Mouse (Mus musculus): ENCODE data around the gene Bmp8a. TPM values are rescaled to one million over a fixed set of nuclear protein-coding genes. Genes with fewer than 3 reads are reported as not detected.

The Bmp8a gene
- 0.28 and 0.33 TPM in 2 replicates for polyA plus RNA-seq (2015; fragmentation: Nextera tagmentation; extraction: Ambion mirVana)

- Histone ChIP-seq H3K27me3 (peaks cover 53% of the 10 kb centered on the region), H3K36me3 (peaks cover 11% of the 10 kb centered on the region), H3K4me1 (replicated peaks) (peaks cover 16% of the 10 kb centered on the region), H3K27ac (replicated peaks) (no peak within 1 kb of the TSS), H3K9ac (peak within 1 kb of the TSS; percentile 50), H3K4me3 (peak within 1 kb of the TSS; percentile 52), H3K9me3 (no peaks in the 10 kb centered on the region), H3K4me2 (peak within 1 kb of the TSS; percentile 84)
- under 1% methylated on average over 65 of the region's 65 CpGs for WGBS
- ATAC-seq (ENCODE audit: low read depth): peak; percentile 87
Observed at GRCm38 (mm10) chr4:123342642-123343470, at the start of gene Bmp8a. Gene Bmp8a, minus strand, starts transcription at chr4:123343252.

- Histone ChIP-seq H3K27ac (replicated peaks) (no peak overlapping the region), H3K9me3 (no peaks in the 10 kb centered on the region), H3K4me2 (no peak overlapping the region), H3K36me3 (peaks cover 92% of the 10 kb centered on the region), H3K27me3 (no peaks in the 10 kb centered on the region), H3K4me1 (replicated peaks) (no peaks in the 10 kb centered on the region), H3K4me3 (no peak overlapping the region), H3K9ac (no peak overlapping the region)
- WGBS: 78% methylated on average over 1 of the region's 1 CpGs
- ATAC-seq (ENCODE audit: low read depth): no peak
Observed at GRCm38 (mm10) chr4:123392187-123392586, 49.1 kb upstream of the Bmp8a start.

GRCm38 (mm10) chr4:123385028-123385427 lies 42.0 kb upstream of the Bmp8a start:
- peaks cover 91% of the 10 kb centered on the region for H3K36me3 ChIP-seq
- no peak overlapping the region for H3K4me3 ChIP-seq
- no peak overlapping the region for H3K4me2 ChIP-seq
- peaks cover 3% of the 10 kb centered on the region; the same call in 1 of the 2 replicates for H3K4me1 ChIP-seq (replicated peaks)
- ATAC-seq (ENCODE audit: low read depth): no peak
- H3K27ac ChIP-seq (replicated peaks): peak overlapping the region; percentile 69
- no peak overlapping the region for H3K9ac ChIP-seq
- WGBS: 21% methylated on average over 1 of the region's 1 CpGs
- no peaks in the 10 kb centered on the region for H3K9me3 ChIP-seq
- no peaks in the 10 kb centered on the region for H3K27me3 ChIP-seq

DNA sequence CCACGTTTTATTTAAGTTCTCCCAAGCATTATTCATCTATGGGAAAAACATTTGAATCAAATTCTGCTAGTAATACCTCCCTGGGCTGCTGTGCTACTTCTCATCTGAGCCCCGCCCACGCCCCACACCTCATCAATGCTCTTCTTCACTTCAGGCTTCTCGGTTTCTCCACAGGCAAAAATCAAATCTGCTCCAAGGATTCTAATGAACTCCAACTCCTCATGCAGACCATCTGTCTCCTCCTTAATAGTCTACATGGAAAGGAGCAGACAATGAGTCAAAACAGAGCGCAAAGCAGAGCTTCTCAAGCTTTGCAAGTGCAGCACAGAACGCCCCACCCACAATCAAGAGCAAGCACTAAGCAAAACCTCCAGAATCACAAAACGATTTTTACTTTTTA lies 40.1 kb upstream of the Bmp8a start:
- Histone ChIP-seq H3K27me3 (no peaks in the 10 kb centered on the region), H3K36me3 (peaks cover 86% of the 10 kb centered on the region), H3K4me1 (replicated peaks) (peaks cover 3% of the 10 kb centered on the region; the same call in 1 of the 2 replicates), H3K4me2 (no peak overlapping the region), H3K9ac (no peak overlapping the region), H3K4me3 (no peak overlapping the region), H3K27ac (replicated peaks) (no peak overlapping the region), H3K9me3 (no peaks in the 10 kb centered on the region)
- no peak for ATAC-seq (ENCODE audit: low read depth)
- WGBS: 92% methylated on average over 7 of the region's 7 CpGs

DNA sequence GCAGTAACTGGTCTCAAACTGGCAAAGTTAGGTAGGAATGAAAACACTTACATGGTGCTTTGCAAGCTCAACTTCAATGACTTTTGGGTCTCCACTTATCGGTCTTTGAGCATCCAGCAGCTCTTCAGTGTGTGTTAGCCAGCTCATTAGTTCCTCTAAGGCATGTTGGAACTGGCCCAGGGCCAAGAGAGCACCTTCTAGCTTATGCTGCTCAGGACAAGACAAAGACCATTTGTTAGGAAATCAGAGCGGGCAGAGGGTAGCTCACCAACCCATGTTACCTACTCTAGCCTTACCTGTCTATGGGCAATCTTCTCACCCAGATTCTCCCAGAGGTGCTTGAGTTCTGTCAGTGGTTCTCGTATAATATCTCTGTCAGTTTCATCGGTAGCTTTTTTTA lies 39.0 kb upstream of the Bmp8a start:
- Histone ChIP-seq H3K9me3 (no peaks in the 10 kb centered on the region), H3K4me1 (replicated peaks) (peaks cover 3% of the 10 kb centered on the region; the same call in 1 of the 2 replicates), H3K4me3 (no peak overlapping the region), H3K27me3 (no peaks in the 10 kb centered on the region), H3K36me3 (peaks cover 86% of the 10 kb centered on the region), H3K27ac (replicated peaks) (no peak overlapping the region), H3K9ac (no peak overlapping the region), H3K4me2 (no peak overlapping the region)
- 88% methylated on average over 4 of the region's 4 CpGs for WGBS
- ATAC-seq (ENCODE audit: low read depth): no peak

GRCm38 (mm10) chr4:123381598-123381997 lies 38.5 kb upstream of the Bmp8a start:
- peaks cover 3% of the 10 kb centered on the region; the same call in 1 of the 2 replicates for H3K4me1 ChIP-seq (replicated peaks)
- no peak overlapping the region for H3K9ac ChIP-seq
- H3K4me3 ChIP-seq: no peak overlapping the region
- H3K9me3 ChIP-seq: no peaks in the 10 kb centered on the region
- H3K27me3 ChIP-seq: no peaks in the 10 kb centered on the region
- peaks cover 86% of the 10 kb centered on the region for H3K36me3 ChIP-seq
- 93% methylated on average over 11 of the region's 11 CpGs for WGBS
- no peak for ATAC-seq (ENCODE audit: low read depth)
- H3K27ac ChIP-seq (replicated peaks): no peak overlapping the region
- no peak overlapping the region for H3K4me2 ChIP-seq

GRCm38 (mm10) chr4:123376031-123376430 lies 33.0 kb upstream of the Bmp8a start:
- Histone ChIP-seq H3K27ac (replicated peaks) (no peak overlapping the region), H3K4me3 (no peak overlapping the region), H3K4me1 (replicated peaks) (no peaks in the 10 kb centered on the region), H3K4me2 (no peak overlapping the region), H3K9me3 (no peaks in the 10 kb centered on the region), H3K27me3 (no peaks in the 10 kb centered on the region), H3K9ac (no peak overlapping the region), H3K36me3 (peaks cover 90% of the 10 kb centered on the region)
- no peak for ATAC-seq (ENCODE audit: low read depth)
- 97% methylated on average over 3 of the region's 3 CpGs for WGBS

- Histone ChIP-seq H3K9ac (no peak overlapping the region), H3K9me3 (no peaks in the 10 kb centered on the region), H3K27ac (replicated peaks) (no peak overlapping the region), H3K4me1 (replicated peaks) (no peaks in the 10 kb centered on the region), H3K4me2 (no peak overlapping the region), H3K27me3 (no peaks in the 10 kb centered on the region), H3K36me3 (peaks cover 95% of the 10 kb centered on the region), H3K4me3 (no peak overlapping the region)
- WGBS: 95% methylated on average over 12 of the region's 12 CpGs
- ATAC-seq (ENCODE audit: low read depth): no peak
Observed at GRCm38 (mm10) chr4:123374316-123375008, 31.4 kb upstream of the Bmp8a start.

GRCm38 (mm10) chr4:123363555-123363954 lies 20.5 kb upstream of the Bmp8a start:
- H3K27ac ChIP-seq (replicated peaks): no peak overlapping the region
- H3K4me3 ChIP-seq: no peak overlapping the region
- H3K4me1 ChIP-seq (replicated peaks): no peaks in the 10 kb centered on the region
- H3K4me2 ChIP-seq: no peak overlapping the region
- no peaks in the 10 kb centered on the region for H3K9me3 ChIP-seq
- WGBS: 96% methylated on average over 4 of the region's 4 CpGs
- peaks cover 90% of the 10 kb centered on the region for H3K36me3 ChIP-seq
- no peak for ATAC-seq (ENCODE audit: low read depth)
- no peaks in the 10 kb centered on the region for H3K27me3 ChIP-seq
- no peak overlapping the region for H3K9ac ChIP-seq

GRCm38 (mm10) chr4:123360771-123361170 lies 17.7 kb upstream of the Bmp8a start:
- H3K27ac ChIP-seq (replicated peaks): no peak overlapping the region
- no peaks in the 10 kb centered on the region for H3K4me1 ChIP-seq (replicated peaks)
- no peak overlapping the region for H3K4me3 ChIP-seq
- no peak for ATAC-seq (ENCODE audit: low read depth)
- no peaks in the 10 kb centered on the region for H3K9me3 ChIP-seq
- peaks cover 87% of the 10 kb centered on the region for H3K36me3 ChIP-seq
- H3K27me3 ChIP-seq: no peaks in the 10 kb centered on the region
- no peak overlapping the region for H3K9ac ChIP-seq
- WGBS: 95% methylated on average over 12 of the region's 12 CpGs
- no peak overlapping the region for H3K4me2 ChIP-seq

GRCm38 (mm10) chr4:123358613-123359012 lies 15.6 kb upstream of the Bmp8a start:
- Histone ChIP-seq H3K27ac (replicated peaks) (no peak overlapping the region), H3K9me3 (no peaks in the 10 kb centered on the region), H3K4me3 (no peak overlapping the region), H3K4me2 (no peak overlapping the region), H3K9ac (no peak overlapping the region), H3K27me3 (no peaks in the 10 kb centered on the region), H3K36me3 (peaks cover 87% of the 10 kb centered on the region), H3K4me1 (replicated peaks) (no peaks in the 10 kb centered on the region)
- 95% methylated on average over 7 of the region's 7 CpGs for WGBS
- ATAC-seq (ENCODE audit: low read depth): no peak

- ATAC-seq (ENCODE audit: low read depth): no peak
- Histone ChIP-seq H3K9me3 (no peaks in the 10 kb centered on the region), H3K27ac (replicated peaks) (no peak overlapping the region), H3K36me3 (peaks cover 88% of the 10 kb centered on the region), H3K4me2 (no peak overlapping the region), H3K4me3 (no peak overlapping the region), H3K27me3 (no peaks in the 10 kb centered on the region), H3K4me1 (replicated peaks) (no peaks in the 10 kb centered on the region), H3K9ac (no peak overlapping the region)
- WGBS: 94% methylated on average over 8 of the region's 8 CpGs
Observed at GRCm38 (mm10) chr4:123355941-123356340, 12.9 kb upstream of the Bmp8a start.

Measured in neural tube, embryonic 13.5 days (tissue).